Mouse (Mus musculus): Measurements from ENCODE around the gene Lilra6. TPM values are rescaled to one million over a fixed set of nuclear protein-coding genes. Genes with fewer than 3 reads are reported as not detected.
"Not testable (repeated sequence)": the region's sequence is repeated elsewhere in the genome, so short reads cannot be mapped to it uniquely, and the experiment has no call there.

The Lilra6 gene
- polyA plus RNA-seq (2015; fragmentation: Nextera tagmentation; extraction: Ambion mirVana): 0.12 and 0.32 TPM in 2 replicates

DNA sequence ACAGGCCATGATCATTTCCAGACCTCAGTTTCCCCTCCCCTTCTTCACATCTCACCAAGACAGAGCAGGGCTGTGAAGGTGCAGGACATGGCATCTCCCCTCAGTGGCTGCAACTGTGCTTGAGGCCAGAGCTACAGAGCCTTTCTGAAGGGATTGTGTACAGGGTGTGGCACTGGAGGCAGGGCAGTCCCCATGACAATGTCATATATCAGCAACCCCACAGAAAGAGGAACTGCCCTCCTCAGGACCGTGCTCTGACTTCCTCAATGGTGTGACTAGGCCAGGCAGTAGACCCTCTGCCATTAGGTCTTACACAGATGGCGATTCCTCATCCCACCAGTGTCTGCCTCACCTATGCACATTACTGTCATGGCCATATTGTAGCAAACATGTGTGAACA, at the start of gene Lilra6:
Gene Lilra6 (minus strand): TSS at position 117 of the 400 bp plus-strand sequence.
- not testable (repeated sequence) for H3K4me1 ChIP-seq (replicated peaks; ENCODE audit: insufficient read depth, low read length); DNase-seq (ENCODE audit: low spot score); H3K9ac ChIP-seq (ENCODE audit: low read depth, low read length); H3K4me2 ChIP-seq (ENCODE audit: low read length); H3K27me3 ChIP-seq (ENCODE audit: insufficient read depth, low read length); H3K9me3 ChIP-seq (replicated peaks; ENCODE audit: low read length); ATAC-seq (replicated peaks; ENCODE audit: low FRiP score, low read depth); H3K36me3 ChIP-seq (ENCODE audit: insufficient read depth, low read length); H3K27ac ChIP-seq; H3K4me3 ChIP-seq (replicated peaks; ENCODE audit: low read depth, low read length)
- 74% methylated on average over 2 of the region's 2 CpGs for WGBS

GRCm38 (mm10) chr7:3962017-3962416, 46.7 kb upstream of the Lilra6 start:
- Histone ChIP-seq H3K9ac (ENCODE audit: low read depth, low read length) (no peak overlapping the region), H3K4me1 (replicated peaks; ENCODE audit: insufficient read depth, low read length) (no peaks in the 10 kb centered on the region), H3K9me3 (replicated peaks; ENCODE audit: low read length) (no peaks in the 10 kb centered on the region), H3K4me2 (ENCODE audit: low read length) (no peak overlapping the region), H3K4me3 (replicated peaks; ENCODE audit: low read depth, low read length) (no peak overlapping the region), H3K36me3 (ENCODE audit: insufficient read depth, low read length) (no peaks in the 10 kb centered on the region), H3K27me3 (ENCODE audit: insufficient read depth, low read length) (no peaks in the 10 kb centered on the region), H3K27ac (no peak overlapping the region)
- TF ChIP-seq CTCF (IDR thresholded peaks at IDR 0.05; ENCODE audit: low read depth): no peak
- ATAC-seq (replicated peaks; ENCODE audit: low FRiP score, low read depth): no peak
- DNase-seq (ENCODE audit: low spot score): no peak
- 89% methylated on average over 2 of the region's 2 CpGs for WGBS

DNA sequence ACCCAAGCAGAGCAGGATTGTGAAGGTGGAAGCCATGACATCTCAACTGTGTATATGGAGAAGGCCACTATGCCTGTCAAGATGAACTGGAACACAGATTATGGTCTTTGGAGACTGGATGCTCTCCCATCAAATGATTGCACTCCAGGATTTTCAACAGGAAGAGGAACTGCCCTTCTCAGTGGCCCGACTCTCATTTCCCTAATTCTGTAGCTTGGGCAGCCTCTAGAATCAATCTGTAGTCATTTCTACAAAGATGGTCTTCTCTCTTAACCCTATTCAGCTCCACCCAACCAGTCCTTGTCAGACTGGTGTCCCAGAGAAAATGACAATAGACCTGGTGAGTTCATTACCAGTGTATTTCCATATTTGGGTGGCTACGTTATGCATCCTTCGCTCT, 42.1 kb upstream of the Lilra6 start:
- no peak overlapping the region for H3K4me2 ChIP-seq (ENCODE audit: low read length)
- TF ChIP-seq CTCF (IDR thresholded peaks at IDR 0.05; ENCODE audit: low read depth): no peak
- no peaks in the 10 kb centered on the region for H3K9me3 ChIP-seq (replicated peaks; ENCODE audit: low read length)
- H3K4me1 ChIP-seq (replicated peaks; ENCODE audit: insufficient read depth, low read length): no peaks in the 10 kb centered on the region
- no peak overlapping the region for H3K27ac ChIP-seq
- H3K9ac ChIP-seq (ENCODE audit: low read depth, low read length): no peak overlapping the region
- WGBS: 78% methylated on average over 3 of the region's 3 CpGs
- no peak for DNase-seq (ENCODE audit: low spot score)
- no peak overlapping the region for H3K4me3 ChIP-seq (replicated peaks; ENCODE audit: low read depth, low read length)
- no peaks in the 10 kb centered on the region for H3K36me3 ChIP-seq (ENCODE audit: insufficient read depth, low read length)
- no peak for ATAC-seq (replicated peaks; ENCODE audit: low FRiP score, low read depth)
- H3K27me3 ChIP-seq (ENCODE audit: insufficient read depth, low read length): no peaks in the 10 kb centered on the region

DNA sequence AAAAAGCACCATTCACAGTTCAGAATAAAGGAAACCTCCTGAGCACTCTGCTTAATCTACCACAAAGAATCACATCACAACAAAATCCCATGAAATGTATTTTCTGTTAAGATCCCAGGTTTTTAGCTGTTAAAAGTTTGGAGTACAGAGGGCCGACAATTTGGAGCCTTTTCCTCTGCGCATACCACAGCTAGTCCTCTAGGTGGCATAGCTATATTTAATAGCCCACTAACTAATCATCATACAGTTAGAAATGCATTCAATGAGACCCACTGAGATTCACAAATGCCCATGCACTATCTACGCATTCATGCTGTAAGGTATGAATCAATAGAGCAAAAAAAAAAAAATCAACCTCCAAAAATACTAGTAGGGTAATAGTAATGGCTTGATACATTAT, 33.9 kb upstream of the Lilra6 start:
- Histone ChIP-seq H3K9ac (ENCODE audit: low read depth, low read length) (no peak overlapping the region), H3K36me3 (ENCODE audit: insufficient read depth, low read length) (no peaks in the 10 kb centered on the region), H3K4me1 (replicated peaks; ENCODE audit: insufficient read depth, low read length) (no peaks in the 10 kb centered on the region), H3K27ac (no peak overlapping the region), H3K9me3 (replicated peaks; ENCODE audit: low read length) (no peaks in the 10 kb centered on the region), H3K4me2 (ENCODE audit: low read length) (no peak overlapping the region), H3K27me3 (ENCODE audit: insufficient read depth, low read length) (no peaks in the 10 kb centered on the region), H3K4me3 (replicated peaks; ENCODE audit: low read depth, low read length) (no peak overlapping the region)
- DNase-seq (ENCODE audit: low spot score) (no peak), ATAC-seq (replicated peaks; ENCODE audit: low FRiP score, low read depth) (no peak)
- TF ChIP-seq CTCF (IDR thresholded peaks at IDR 0.05; ENCODE audit: low read depth): peak; percentile 12; the same call in 1 of the 2 replicates
- 79% methylated on average over 3 of the region's 3 CpGs for WGBS

DNA sequence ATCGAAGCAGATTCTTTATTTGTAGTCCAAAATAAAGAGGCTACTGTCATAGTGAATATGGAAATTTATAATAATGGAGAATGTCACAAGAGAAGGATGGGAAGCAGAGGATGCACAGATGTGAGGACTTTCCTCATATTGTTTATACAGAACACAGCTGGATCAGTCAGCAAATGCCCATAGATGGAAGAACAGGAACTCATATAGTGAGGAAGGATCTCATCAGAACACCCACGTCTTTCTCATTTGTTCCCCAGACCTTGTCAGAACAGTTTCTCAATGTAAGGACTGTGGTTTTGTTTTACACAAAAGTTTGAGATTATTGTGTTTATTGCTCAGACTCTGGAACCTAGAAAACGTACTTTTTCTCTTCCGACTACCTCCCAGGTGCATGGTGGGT, 32.9 kb upstream of the Lilra6 start:
- H3K9me3 ChIP-seq (replicated peaks; ENCODE audit: low read length): no peaks in the 10 kb centered on the region
- no peak for TF ChIP-seq CTCF (IDR thresholded peaks at IDR 0.05; ENCODE audit: low read depth)
- no peaks in the 10 kb centered on the region for H3K27me3 ChIP-seq (ENCODE audit: insufficient read depth, low read length)
- H3K27ac ChIP-seq: no peak overlapping the region
- H3K4me3 ChIP-seq (replicated peaks; ENCODE audit: low read depth, low read length): no peak overlapping the region
- H3K4me1 ChIP-seq (replicated peaks; ENCODE audit: insufficient read depth, low read length): no peaks in the 10 kb centered on the region
- DNase-seq (ENCODE audit: low spot score) (no peak), ATAC-seq (replicated peaks; ENCODE audit: low FRiP score, low read depth) (no peak)
- no peak overlapping the region for H3K9ac ChIP-seq (ENCODE audit: low read depth, low read length)
- WGBS: 79% methylated on average over 4 of the region's 4 CpGs
- H3K36me3 ChIP-seq (ENCODE audit: insufficient read depth, low read length): no peaks in the 10 kb centered on the region
- H3K4me2 ChIP-seq (ENCODE audit: low read length): no peak overlapping the region

- Histone ChIP-seq H3K36me3 (ENCODE audit: insufficient read depth, low read length) (no peaks in the 10 kb centered on the region), H3K9me3 (replicated peaks; ENCODE audit: low read length) (no peaks in the 10 kb centered on the region), H3K9ac (ENCODE audit: low read depth, low read length) (no peak overlapping the region), H3K27me3 (ENCODE audit: insufficient read depth, low read length) (no peaks in the 10 kb centered on the region), H3K4me2 (ENCODE audit: low read length) (no peak overlapping the region), H3K4me1 (replicated peaks; ENCODE audit: insufficient read depth, low read length) (no peaks in the 10 kb centered on the region), H3K4me3 (replicated peaks; ENCODE audit: low read depth, low read length) (no peak overlapping the region), H3K27ac (no peak overlapping the region)
- DNase-seq (ENCODE audit: low spot score) (no peak), ATAC-seq (replicated peaks; ENCODE audit: low FRiP score, low read depth) (no peak)
- 60% methylated on average over 4 of the region's 4 CpGs for WGBS
- no peak for TF ChIP-seq CTCF (IDR thresholded peaks at IDR 0.05; ENCODE audit: low read depth)
Measured at GRCm38 (mm10) chr7:3946117-3946516, 30.8 kb upstream of the Lilra6 start.

GRCm38 (mm10) chr7:3940915-3941314, 25.6 kb upstream of the Lilra6 start:
- Histone ChIP-seq H3K4me2 (ENCODE audit: low read length) (no peak overlapping the region), H3K27ac (no peak overlapping the region), H3K36me3 (ENCODE audit: insufficient read depth, low read length) (no peaks in the 10 kb centered on the region), H3K9ac (ENCODE audit: low read depth, low read length) (no peak overlapping the region), H3K4me1 (replicated peaks; ENCODE audit: insufficient read depth, low read length) (no peaks in the 10 kb centered on the region), H3K27me3 (ENCODE audit: insufficient read depth, low read length) (no peaks in the 10 kb centered on the region), H3K4me3 (replicated peaks; ENCODE audit: low read depth, low read length) (no peak overlapping the region), H3K9me3 (replicated peaks; ENCODE audit: low read length) (no peaks in the 10 kb centered on the region)
- TF ChIP-seq CTCF (IDR thresholded peaks at IDR 0.05; ENCODE audit: low read depth): no peak
- DNase-seq (ENCODE audit: low spot score) (no peak), ATAC-seq (replicated peaks; ENCODE audit: low FRiP score, low read depth) (no peak)
- 70% methylated on average over 3 of the region's 3 CpGs for WGBS
